Mouse (Mus musculus) adrenal gland, adult (tissue): ENCODE results near the gene Ptpre.
A peak's percentile ranks its signal among the peaks of the same experiment; 100 is the strongest.
"Not testable (repeated sequence)": the region's sequence is repeated elsewhere in the genome, so short reads cannot be mapped to it uniquely, and the experiment has no call there.

Source experiments
- DNase-seq, 2 experiments: peaks; one replicate each; pipeline ENCODE4 v3.0.0; 2022 to 2023; ENCODE audit warnings: low spot score in 1 of 2; ENCODE audit not compliant: inconsistent age in 2 of 2

Gene Ptpre

DNA sequence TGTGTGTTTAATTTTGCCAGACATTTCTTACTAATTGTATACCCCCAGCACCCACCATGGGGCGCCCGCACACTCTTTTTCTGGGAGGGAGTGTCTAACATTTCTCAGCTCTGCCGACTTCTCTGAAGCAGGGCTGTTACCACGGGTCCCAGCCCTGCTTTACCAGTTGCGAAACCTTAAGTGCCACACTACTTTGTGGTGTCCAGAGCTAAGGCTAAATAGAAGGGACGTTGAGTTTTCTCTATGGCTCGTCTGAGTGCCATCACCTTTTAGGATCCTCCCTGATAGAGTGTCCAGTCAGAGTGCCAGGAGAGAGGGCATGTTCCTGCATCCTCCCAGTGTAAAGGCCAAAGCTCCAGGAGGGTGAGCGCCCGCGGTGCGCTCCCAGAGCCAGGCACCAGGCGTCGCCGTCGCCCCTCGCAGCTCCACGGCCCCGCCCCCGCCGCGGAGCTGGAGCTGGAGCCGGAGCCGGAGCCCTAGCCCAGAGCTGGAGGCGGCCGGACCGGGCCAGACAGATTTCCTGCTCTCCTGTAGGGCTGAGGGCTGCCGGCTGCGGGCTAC lies at the start of gene Ptpre:
TSS of gene Ptpre (plus strand) at position 141 of the 561 bp plus-strand sequence.
- peak; percentile 91 to 96 for DNase-seq

DNA sequence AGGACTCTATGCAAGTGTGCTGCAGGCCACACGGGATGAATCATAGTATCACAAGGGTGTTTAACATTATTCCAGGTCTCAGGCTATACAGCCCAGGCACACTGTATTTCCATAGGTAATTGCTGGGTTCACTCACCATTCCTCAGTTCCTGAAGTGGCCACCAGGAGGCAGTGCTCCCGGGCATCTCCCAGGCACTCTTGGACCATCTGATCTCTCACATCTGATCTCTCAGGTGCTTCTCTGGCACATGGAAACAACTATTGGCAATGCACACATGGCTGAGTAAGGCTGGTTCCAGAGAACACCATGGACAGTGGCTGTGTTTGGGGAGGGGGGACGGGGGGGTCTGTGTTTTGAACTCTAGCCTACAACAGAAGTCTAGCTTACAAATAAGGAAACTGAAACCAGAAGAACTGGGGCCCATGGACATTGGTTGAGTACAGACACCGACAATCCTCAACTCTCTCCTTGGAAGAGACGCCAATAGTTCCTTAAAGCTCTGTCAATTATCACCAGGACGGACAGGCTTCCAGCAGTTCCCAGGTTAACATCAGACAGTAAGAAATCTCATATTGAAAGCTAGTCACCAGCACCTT lies 49.0 kb upstream of the Ptpre start:
- DNase-seq: peak in 1 of 2 experiments; percentile 37

DNA sequence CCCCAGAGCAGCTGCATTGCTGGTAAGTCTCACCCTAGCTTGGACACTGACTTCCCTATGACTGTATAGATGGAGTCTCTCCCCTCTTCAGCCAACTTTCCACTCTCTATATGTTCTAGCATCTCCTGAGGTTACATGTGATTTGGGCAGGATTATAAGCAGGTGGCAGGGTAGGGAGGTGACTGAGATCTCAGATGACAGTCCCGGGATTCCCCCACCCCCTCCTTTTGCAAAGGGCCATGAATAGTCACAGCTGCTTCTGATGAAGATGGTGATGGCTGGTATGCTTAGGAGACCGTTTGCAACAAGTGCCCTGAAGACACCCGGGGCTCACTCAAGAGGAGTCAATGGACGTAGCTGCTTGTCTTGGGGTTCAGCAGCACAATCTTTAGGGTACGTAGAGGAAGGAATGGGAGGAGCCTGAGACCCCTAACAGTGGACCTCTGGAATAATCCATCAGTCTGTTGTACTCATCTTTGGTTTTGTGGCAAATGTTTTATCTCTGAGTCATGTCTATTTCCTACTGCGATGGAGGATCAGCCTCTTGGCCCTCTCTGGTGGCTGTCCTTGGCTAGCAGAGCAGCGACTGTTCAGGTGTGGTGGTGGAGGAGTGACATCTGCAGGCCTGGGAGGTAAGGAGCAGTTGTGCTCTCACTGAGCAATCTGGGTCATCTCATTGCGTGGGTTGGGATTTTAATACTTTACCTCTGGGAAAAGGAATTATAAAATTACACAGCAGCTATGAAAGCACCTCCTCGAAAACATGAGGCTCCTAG lies 47.4 kb upstream of the Ptpre start:
- DNase-seq: no peak

DNA sequence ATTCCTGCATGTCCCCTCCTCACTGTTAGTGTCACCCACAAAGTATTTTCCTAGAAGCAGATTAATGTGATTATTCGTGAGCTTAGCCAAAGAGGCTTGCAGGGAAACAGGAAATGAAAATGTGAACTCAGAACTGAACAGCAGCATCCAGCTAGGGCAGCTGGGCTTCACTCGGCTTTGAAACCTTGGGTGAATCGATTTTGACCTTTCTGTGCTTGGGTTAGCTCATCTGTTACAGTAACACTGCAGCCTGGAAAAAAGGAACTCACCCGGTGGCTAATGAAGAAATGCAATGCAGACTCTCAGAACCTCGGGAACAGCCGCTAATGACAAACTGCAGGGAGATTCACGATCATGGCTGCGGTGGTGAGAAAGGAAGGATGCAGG lies 46.8 kb upstream of the Ptpre start:
- no peak for DNase-seq

DNA sequence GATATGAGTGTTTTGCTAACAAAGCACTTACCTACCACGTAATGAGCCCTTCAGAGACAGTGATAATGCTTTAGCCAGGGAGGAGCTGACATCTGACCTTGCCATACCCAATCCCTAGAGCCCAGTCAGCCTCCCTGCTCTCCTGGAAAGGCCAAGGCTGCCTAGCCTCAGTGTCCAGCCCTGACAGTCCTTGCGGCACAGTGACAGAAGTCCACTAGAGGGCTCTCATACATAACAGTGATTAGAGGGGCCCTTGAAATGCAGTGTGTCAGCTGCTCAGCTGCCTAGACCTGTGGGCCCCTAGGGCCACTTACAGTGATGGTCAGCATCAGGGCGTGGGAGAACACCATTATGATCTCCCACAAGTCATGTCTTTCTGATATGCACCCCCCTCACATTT lies 42.0 kb upstream of the Ptpre start:
- DNase-seq: peak; percentile 48 to 81

DNA sequence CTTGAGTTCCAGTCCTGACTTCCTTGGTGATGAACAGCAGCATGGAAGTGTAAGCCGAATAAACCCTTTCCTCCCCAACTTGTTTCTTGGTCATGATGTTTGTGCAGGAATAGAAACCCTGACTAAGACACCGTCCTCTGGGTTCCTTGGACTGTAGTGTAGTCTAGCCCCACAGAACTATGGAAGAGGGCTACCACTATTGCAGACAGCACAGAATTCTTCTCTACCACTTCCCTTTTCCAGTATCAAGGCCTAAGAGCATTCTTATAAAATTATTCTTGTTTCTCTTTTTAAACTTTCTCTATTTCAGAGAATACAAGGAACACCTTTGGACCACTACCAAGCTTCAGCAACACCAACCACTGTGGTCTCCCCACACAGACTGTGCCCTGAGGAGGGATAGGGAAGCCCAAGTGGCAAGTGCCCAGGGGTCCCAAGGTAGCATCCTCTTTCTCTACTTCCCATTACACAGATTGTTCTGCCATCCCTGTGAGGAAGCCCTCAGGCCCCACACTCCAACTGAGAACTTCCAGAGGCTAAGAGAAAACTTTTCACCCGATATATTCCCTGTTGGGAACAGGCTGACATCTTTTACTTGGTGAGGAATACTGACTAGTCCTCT lies 38.6 kb upstream of the Ptpre start:
- DNase-seq: no peak

DNA sequence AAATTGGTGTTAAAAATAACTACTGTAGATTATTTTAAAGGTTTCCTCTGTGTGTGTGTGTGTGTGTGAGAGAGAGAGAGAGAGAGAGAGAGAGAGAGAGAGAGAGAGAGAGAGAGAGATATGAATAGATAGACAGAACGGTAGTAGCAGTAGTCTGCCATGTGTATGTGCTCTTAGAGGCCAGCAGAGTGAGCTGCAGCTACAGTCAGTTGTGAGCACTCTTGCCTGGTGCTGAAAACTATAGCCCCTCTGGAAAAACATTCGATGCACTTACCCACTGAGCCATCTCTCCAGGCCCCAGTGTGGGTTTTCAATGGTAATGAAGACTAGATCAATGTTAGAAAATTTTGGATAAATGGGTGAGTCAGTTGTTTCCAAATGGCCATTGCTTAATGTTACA lies 37.9 kb upstream of the Ptpre start:
- DNase-seq: no peak

DNA sequence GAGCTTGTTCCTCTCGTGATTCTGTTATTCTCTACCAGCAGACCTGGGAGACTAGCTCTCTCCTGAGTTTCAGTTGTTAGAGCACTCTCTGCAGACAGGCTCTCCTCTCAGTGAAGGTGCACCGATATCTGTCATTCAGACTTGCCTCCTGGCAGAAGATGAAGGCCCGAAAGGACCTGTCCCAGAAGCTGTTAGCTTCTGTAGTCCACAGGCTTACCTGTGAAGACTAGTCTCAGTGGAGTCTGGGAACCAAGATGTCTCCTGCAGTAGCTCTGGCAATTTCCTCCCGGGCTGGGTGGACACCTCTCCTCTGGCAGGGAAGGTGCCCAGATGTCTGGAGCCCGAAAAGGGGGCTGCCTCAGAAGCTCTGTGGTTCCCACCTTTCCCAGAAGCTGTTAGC lies 30.8 kb upstream of the Ptpre start:
- not testable (repeated sequence) for DNase-seq

DNA sequence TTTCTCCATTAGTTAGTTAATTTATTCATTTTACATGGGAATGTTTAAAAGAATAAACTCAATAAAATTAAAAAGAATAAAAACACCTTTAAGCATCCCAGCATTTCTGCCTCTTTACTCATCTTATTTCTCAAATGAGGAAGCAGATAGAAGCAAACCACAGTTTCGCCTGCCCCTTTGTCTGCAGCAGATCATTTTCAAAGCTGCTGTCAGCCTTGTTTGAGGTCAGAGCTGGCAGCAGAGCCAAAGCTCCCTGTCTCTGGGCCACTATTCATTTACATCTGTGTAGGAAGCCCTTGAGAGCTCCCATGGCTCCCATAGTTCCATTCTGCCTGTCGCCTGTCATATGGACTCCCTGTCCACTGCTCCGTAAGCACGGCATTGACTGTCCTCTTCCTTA lies 28.7 kb upstream of the Ptpre start:
- DNase-seq: no peak

DNA sequence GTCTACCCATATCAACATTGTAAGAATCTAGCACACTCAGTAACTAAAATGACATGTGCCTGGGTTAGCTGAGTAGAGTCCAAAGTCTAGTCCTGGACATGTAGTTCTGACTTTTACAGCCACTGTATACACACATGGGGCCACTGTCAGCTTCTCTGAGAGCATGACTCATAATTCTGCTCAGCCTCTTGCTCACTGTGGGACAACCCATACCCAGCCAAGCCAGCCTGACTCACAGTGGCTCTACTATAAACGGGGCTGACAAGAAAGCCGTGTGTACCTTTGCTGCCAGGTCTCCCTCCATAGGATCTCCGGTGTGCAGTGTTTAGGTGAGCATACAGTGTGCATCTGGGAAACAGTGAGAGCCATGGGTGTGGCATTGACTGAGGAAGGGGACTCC lies 28.0 kb upstream of the Ptpre start:
- DNase-seq: peak; percentile 61 to 71

DNA sequence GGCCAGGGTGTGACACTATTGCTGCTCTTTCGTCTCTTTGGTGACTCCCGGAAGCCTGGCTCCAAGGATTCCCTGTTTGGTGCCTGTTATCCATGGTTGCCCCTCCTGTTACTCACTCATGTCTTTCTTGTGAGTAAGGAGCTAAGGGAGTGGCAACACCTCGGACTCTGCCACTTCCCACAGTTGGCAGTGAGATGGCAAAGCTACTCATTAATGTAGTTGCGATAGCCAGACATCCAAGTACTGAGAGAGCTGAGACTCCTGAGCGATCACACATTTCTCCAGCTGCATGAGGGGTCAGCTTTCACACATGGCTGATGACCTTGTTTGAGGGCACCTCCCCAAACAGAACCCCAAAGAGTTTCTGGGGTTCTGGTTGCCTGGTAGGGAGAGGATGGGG lies 26.9 kb upstream of the Ptpre start:
- DNase-seq: no peak

DNA sequence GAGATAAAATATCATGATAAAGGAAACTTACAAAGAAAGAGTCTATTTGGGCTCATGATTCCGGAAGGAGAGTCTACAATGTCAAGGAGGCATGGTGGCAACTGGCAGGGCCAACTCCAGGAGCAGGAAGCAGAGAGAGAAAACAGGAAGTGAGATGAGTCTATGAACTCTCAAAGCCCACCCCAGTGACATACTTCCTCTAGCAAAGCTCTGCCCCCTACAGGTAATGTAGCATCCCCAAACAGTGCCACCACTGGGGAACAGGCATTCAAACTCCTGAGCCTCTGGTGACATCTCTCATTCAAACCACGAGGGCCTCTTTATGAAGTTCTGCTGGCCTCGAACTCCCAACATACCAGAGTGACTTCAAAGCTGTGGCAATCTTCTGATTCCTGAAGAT lies 25.6 kb upstream of the Ptpre start:
- no peak for DNase-seq

DNA sequence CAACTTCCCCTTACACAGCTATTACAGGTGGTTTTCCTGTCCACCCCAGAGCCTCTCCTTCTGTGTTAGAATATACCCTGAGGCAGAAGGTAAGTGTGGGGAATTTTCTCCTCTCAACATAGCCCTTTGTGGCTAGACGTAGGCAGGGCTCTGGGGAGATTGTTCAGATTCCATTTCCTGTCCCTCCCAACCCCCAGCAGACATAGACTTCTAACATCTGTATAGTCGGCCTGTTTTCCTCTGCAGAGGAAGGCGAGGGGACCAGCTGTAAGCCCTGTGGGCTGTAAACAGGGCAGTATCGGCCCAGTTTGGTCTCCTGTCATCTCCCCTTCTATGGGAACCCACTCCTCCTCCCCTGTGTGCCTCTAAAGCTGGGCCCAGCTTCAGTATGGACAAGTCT lies 20.1 kb upstream of the Ptpre start:
- no peak for DNase-seq

DNA sequence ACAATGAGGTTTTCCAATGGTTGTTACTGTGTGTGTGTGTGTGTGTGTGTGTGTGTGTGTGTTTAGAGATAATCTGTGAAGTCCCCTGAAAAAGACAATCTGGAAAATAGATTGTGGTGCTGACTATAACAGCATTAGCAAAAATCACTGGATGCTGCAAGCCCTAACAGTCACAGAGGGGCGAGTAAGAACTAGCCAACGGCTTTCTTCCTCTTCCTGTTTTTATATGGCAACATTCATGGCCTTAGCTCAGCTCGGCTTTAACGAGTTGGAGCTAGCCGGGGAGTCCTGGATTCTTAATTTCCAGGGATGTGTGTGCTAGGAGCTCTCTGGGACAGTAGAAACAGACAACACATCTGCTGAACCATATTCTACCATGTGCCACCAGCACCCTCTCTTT lies 17.0 kb upstream of the Ptpre start:
- no peak for DNase-seq

DNA sequence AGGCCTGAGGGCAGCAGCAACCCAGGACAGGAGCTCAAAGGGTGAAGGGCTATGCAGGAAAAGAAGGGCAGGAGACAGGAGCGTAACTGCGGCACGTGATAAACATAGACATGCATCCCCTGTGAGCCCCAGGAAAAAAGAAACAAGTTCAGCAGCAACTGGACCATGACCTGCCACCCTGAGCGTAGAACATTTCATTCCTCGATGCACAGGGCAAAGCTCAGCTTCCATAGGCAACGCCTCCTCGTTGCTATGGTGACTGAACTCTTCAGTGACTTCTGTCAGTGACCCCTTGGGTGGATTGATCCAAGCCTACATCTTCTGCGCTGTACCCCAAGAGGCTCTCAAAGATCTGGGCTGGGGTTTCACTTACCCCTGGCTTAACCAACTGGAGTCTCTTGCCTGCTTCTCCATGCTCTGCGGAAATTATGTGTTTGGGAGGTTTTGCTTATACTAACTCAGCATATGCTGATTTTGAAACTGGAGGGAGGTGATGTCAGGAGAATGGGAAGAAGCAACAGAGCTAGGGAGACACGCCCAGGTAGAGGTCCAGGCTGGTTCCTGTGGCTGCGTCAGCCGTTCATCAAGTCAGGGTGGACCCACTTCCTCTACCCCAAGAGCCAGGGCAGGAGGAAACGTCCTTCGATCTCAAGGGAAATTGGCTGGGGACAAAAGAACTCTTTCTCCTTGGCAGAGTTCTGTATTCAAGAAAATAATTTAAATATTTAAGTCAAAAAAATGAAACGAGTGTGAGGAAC lies 15.3 kb upstream of the Ptpre start:
- DNase-seq: no peak

DNA sequence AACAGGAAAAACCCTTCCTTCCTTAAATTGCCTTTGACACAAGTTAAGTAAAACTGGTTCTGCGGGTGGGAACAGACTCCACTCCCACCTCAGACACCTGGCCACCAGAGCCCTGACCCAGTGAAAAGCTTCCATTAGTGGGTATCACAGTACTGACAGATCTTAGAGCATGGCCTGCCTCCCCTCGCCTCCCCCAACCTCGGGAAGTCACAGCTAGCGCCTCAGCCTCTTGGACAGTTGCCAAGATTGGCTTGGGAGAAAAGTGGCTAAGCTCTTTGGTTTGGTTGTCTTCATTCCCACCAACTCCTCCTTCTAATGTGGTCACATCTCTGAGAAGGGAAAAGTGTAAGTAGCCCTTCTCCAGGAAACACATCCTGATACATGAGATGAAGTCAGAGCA lies 13.3 kb upstream of the Ptpre start:
- DNase-seq: no peak

DNA sequence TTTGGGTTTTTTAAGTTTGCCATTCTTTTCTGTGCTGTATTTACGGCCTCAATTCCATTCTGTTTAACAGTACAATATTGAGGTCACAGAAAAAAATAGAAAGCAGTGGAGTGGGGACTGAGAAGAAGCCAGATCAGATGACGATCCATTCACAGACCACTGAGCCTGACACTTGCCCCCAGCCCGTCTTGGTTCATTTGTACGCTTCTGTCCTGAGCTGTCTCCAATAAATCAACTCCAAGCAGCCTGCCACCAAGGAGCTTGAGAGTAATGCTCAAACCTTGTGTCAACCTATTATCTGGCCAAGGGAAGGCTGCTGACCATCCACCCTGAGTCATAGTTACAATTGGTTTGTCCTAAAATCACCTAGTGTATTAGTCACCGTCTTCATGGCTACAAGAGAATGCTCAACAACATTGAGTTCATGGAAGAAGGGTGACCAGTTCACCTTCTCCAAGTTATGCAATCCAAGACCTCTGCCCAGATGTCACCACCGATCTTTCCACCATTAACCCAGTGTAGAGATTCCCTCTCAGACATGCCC lies 12.8 kb upstream of the Ptpre start:
- peak in 1 of 2 experiments; percentile 46 for DNase-seq

DNA sequence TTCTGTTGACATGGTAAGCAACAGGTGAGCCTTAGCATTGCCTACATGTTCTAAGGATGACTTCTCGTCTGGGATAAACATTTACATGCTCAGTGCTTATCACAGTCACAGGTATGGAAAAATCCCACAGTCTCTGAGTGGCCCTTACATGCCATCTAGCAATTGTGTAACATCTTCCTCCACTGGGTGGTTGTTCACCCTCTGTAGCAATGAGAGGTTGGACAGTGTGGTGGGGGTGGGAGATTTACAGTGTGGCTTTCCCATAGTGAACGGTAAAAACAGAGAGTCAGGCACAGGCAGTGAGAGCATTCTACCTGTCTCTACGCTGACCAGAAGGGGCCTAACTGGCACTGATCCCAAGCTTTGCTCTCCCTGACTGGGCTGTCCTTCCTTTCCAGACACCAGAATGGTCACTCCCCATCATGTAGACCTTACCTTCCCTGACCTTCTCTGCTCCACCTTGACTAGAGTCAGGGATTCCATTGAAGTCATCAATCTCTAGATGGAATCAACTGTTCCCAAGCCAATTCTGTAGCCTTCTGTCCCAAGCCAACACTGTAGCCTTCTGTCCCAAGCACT lies 10.6 kb upstream of the Ptpre start:
- DNase-seq: no peak

DNA sequence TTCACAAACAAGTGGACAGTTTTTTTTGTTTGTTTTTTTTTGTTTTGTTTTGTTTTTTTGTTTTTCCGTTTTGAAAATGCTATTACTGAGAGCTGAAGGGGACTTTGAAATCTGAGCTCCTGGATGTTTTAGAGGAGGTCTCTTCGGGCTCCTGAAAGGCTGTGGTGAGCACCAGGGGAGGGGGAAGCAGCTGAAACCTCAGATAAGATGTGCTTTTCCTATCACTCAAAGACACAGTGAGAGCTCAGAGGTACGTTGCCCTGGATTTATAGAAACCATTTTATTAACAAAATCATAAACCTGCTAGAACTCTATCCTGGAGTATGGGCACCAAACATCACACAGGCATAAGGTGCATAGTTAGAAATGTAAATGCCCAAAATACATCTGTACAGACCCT lies 10.1 kb upstream of the Ptpre start:
- DNase-seq: no peak

DNA sequence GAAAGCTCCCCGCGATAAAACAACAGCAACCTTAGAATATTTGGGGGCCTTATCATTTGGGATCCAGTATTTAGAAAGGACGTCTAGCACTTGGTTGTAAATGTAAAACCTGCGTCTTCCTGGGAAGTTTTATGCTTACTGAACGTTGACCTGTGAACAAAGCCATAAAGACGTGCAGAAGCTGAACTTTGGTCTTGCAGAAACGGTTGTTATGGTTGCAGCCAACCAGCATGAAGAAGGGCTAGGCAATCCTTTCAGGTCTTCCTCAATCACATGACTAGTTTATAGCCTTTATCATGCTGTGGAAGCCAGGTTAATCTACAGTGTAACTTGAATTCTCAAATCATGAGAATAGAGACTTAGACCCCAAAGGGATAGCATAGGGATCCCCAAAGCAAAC lies 8.8 kb upstream of the Ptpre start, which contains the start of gene Clrn3:
TSS of gene Clrn3 (minus strand) at position 140 of the 400 bp plus-strand sequence.
- DNase-seq: no peak

DNA sequence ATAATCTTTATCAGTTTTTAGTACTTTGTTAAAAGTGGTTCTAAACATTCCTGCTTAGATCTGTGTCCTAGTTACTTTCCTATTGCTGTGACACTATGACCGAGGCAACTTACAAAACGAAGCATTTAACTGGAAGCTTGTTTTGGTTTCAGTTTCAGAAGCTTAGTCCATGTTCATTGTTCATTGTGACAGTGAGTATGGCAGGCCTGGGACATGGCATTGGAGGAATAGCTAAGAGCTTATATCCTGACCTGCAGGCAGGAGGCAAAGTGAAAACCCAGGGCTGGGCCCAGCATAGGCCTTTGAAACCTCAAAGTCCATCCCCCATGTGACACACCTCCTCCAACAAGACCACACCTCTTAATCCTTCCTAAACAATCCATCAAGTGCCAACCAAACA lies 8.2 kb upstream of the Ptpre start:
- DNase-seq: no peak
